Mouse (Mus musculus): ENCODE measurements around the gene Myrip.

Myrip gene

GRCm38 (mm10) chr9:120521161-120521560, 219.8 kb downstream of the Myrip start:
- no peak for DNase-seq (ENCODE audit: low read depth, low spot score)

Data from mesoderm, embryonic 11.5 days (tissue).